In the genomic region with DNA sequence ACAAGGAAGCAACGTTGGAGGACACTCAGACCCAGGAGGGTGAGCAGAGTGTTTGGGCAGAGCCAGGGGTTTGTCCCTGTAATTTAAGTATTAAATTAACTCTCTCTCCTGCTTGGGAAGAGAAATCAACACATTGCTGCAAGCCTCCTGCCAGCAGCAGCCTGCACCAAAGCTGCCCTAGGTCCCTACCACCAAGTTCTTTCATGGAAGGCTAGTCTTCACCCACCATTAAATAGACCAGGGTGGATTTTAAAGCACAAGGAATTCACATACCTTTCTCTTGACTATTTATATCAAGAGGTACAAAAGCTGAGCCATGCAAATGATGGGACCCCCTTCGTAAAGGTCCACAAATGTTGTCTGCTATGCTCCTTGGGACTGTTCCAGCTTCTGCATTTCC, we compare ENCODE assay signal across 3 mouse cellular contexts.
"Had no signal": no experiment of that assay in that cellular context is flagged by ENCODE, and none has a peak within 500 bp of the region (broad histone marks: within the 10 kb centered on the region; RNA-seq: fewer than 3 reads in every experiment).

No protein-coding gene starts in this region.

- H3K27me3 ChIP-seq: forebrain, embryonic 13.5 days; forebrain, embryonic 15.5 days had no signal

- DNase-seq: heart, adult 11 months had no signal
